27 mouse cellular contexts compared by ENCODE assay signal in genomic region chr3:88361612-88362313, GRCm38 (mm10). TPM values are rescaled to one million over a fixed set of nuclear protein-coding genes. Genes with fewer than 3 reads are reported as not detected.
DNase-seq lines count a peak whose midpoint lies in the region; ATAC-seq and TF ChIP-seq lines count a peak whose summit lies in the region.
"Had no signal": no experiment of that assay in that cellular context is flagged by ENCODE, and none has a peak within 500 bp of the region (broad histone marks: within the 10 kb centered on the region; RNA-seq: fewer than 3 reads in every experiment).

No protein-coding gene starts in this region.

- no peaks in the 10 kb centered on the region for H3K9me3 ChIP-seq in heart, embryonic 10.5 days
- no peaks in the 10 kb centered on the region for H3K9me3 ChIP-seq in liver, embryonic 11.5 days (ENCODE audit: control insufficient read depth, low read length)
- H3K9me3 ChIP-seq in liver, postnatal 0 days (ENCODE audit: low read length), result no peaks in the 10 kb centered on the region
- H3K9me3 ChIP-seq: forebrain, embryonic 15.5 days; kidney, embryonic 15.5 days; limb, embryonic 10.5 days; neural tube, embryonic 12.5 days had no signal

- H3K4me2 ChIP-seq in liver, embryonic 11.5 days, result no peak overlapping the region
- H3K4me2 ChIP-seq in liver, postnatal 0 days (ENCODE audit: low read depth, low read length), result no peak overlapping the region
- H3K4me2 ChIP-seq: forebrain, embryonic 15.5 days; heart, embryonic 11.5 days; hindbrain, embryonic 14.5 days; kidney, embryonic 15.5 days; neural tube, embryonic 12.5 days had no signal

- H3K4me3 ChIP-seq in heart, embryonic 10.5 days, result no peak overlapping the region
- no peak overlapping the region for H3K4me3 ChIP-seq in liver, embryonic 11.5 days (ENCODE audit: low read depth, low read length)
- H3K4me3 ChIP-seq in liver, postnatal 0 days (ENCODE audit: low read depth, low read length), result no peak overlapping the region
- H3K4me3 ChIP-seq in brown adipose tissue, adult 24 weeks (ENCODE audit: insufficient read depth, low read depth, low read length), result no peak overlapping the region
- H3K4me3 ChIP-seq in lung, adult 2 months (replicated peaks; ENCODE audit: extremely low read depth, low read depth, low read length), result no peak overlapping the region
- H3K4me3 ChIP-seq: forebrain, embryonic 15.5 days; kidney, embryonic 15.5 days; limb, embryonic 10.5 days; neural tube, embryonic 12.5 days had no signal

- intact Hi-C loops in heart, postnatal 14 days (cut with DNase I), result no loop called here

- H3K36me3 ChIP-seq in heart, embryonic 10.5 days, result peaks cover 62% of the 10 kb centered on the region
- peaks cover 48% of the 10 kb centered on the region for H3K36me3 ChIP-seq in liver, embryonic 11.5 days (ENCODE audit: control insufficient read depth, insufficient read depth, low read length)
- peaks cover 60% of the 10 kb centered on the region for H3K36me3 ChIP-seq in liver, postnatal 0 days (replicated peaks; ENCODE audit: insufficient read depth, low read length)

- no peak for TF ChIP-seq EP300 in liver, postnatal 0 days (IDR thresholded peaks at IDR 0.05; ENCODE audit: low read depth)

- peaks cover 22% of the 10 kb centered on the region for H3K27me3 ChIP-seq in heart, embryonic 10.5 days (ENCODE audit: insufficient read depth, poor library complexity, severe bottlenecking)
- peaks cover 21% of the 10 kb centered on the region for H3K27me3 ChIP-seq in liver, embryonic 11.5 days (replicated peaks; ENCODE audit: control insufficient read depth, insufficient read depth, low read length)
- peaks cover 14% of the 10 kb centered on the region for H3K27me3 ChIP-seq in liver, postnatal 0 days (ENCODE audit: insufficient read depth, low read length)

- TF ChIP-seq CTCF in liver, postnatal 0 days (IDR thresholded peaks at IDR 0.05; ENCODE audit: low read depth), result no peak
- TF ChIP-seq CTCF in lung, adult 2 months (IDR thresholded peaks at IDR 0.05; ENCODE audit: insufficient read depth, low read length), result no peak

- DNase-seq in cerebellum, adult 8-10 months, result no peak
- peak; percentile 68 for DNase-seq in heart, embryonic 10.5 days (ENCODE audit: low spot score)
- DNase-seq in heart, postnatal 14 days, result no peak
- DNase-seq in liver, embryonic 11.5 days (ENCODE audit: low spot score), result no peak
- no peak for DNase-seq in liver, postnatal 0 days
- no peak for DNase-seq in lung, adult 2 months
- DNase-seq: adrenal gland, adult 2 months; heart, postnatal 10 days; kidney, postnatal 4 days; lung, adult 18-20 months; right cerebral cortex, postnatal 14 days had no signal

- 0 out of 2 replicates have a peak, but pooled peaks have one; percentile 26 for ATAC-seq in cerebellum, adult (ENCODE audit: insufficient number of reproducible peaks, low FRiP score, low TSS enrichment)
- no peak for ATAC-seq in liver, embryonic 11.5 days (replicated peaks; ENCODE audit: low FRiP score)
- no peak for ATAC-seq in liver, postnatal 0 days
- ATAC-seq: forebrain, embryonic 15.5 days; intestine, postnatal 0 days had no signal

- no peak overlapping the region; the same call in none of the 2 replicates for H3K27ac ChIP-seq in heart, embryonic 10.5 days
- H3K27ac ChIP-seq in liver, embryonic 11.5 days (ENCODE audit: low read depth, low read length), result peak overlapping the region; percentile 76; the same call in 1 of the 2 replicates
- H3K27ac ChIP-seq in liver, postnatal 0 days (ENCODE audit: low read depth), result no peak overlapping the region
- 0 out of 2 replicates have a peak overlapping the region, but pooled peaks have one; percentile 15 for H3K27ac ChIP-seq in brown adipose tissue, adult 24 weeks (replicated peaks; ENCODE audit: low read depth, low read length)
- H3K27ac ChIP-seq: forebrain, embryonic 15.5 days; hindbrain, embryonic 14.5 days; kidney, embryonic 15.5 days; limb, embryonic 10.5 days; neural tube, embryonic 12.5 days had no signal

- WGBS in heart, embryonic 10.5 days, result 85% methylated on average over 2 of the region's 2 CpGs
- 82% methylated on average over 2 of the region's 2 CpGs for WGBS in liver, embryonic 11.5 days
- 81% methylated on average over 2 of the region's 2 CpGs for WGBS in liver, postnatal 0 days (ENCODE audit: insufficient replicate concordance)
- WGBS in lung, adult 2 months, result 84% methylated on average over 2 of the region's 2 CpGs

- H3K4me1 ChIP-seq in heart, embryonic 10.5 days, result peaks cover 66% of the 10 kb centered on the region
- peaks cover 36% of the 10 kb centered on the region for H3K4me1 ChIP-seq in liver, embryonic 11.5 days (replicated peaks; ENCODE audit: control insufficient read depth, insufficient read depth, low read length)
- peaks cover 22% of the 10 kb centered on the region for H3K4me1 ChIP-seq in liver, postnatal 0 days (ENCODE audit: insufficient read depth)
- peaks cover 2% of the 10 kb centered on the region; the same call in 1 of the 2 replicates for H3K4me1 ChIP-seq in brown adipose tissue, adult 24 weeks (ENCODE audit: control insufficient read depth, insufficient read depth, insufficient read length, low read length)
- H3K4me1 ChIP-seq in lung, adult 2 months (ENCODE audit: control insufficient read depth, insufficient read depth, low read length), result peaks cover 4% of the 10 kb centered on the region; the same call in 1 of the 2 replicates
- H3K4me1 ChIP-seq: forebrain, embryonic 15.5 days had no signal

- TF ChIP-seq POLR2A in lung, adult 2 months (IDR thresholded peaks at IDR 0.05; ENCODE audit: borderline replicate concordance, extremely low read depth, low read depth, low read length), result no peak

- no peak overlapping the region for H3K9ac ChIP-seq in liver, embryonic 11.5 days (ENCODE audit: low read depth, low read length)
- H3K9ac ChIP-seq in liver, postnatal 0 days (replicated peaks), result no peak overlapping the region
- H3K9ac ChIP-seq: forebrain, embryonic 15.5 days; hindbrain, embryonic 14.5 days; kidney, embryonic 15.5 days; neural tube, embryonic 12.5 days had no signal

RNA-seq across cellular contexts. Expression of gene Paqr6, which starts 2.6 kb away (rescaled TPM):
- polyA plus RNA-seq in heart, embryonic 10.5 days (2016; fragmentation: Nextera tagmentation; extraction: Ambion mirVana), result 1.7 and 2.2 TPM in 2 replicates
- total RNA-seq in heart, postnatal 14 days (2021), result under 1 TPM; 0.22 to 0.67 TPM
- 5.6 and 7.0 TPM in 2 replicates for polyA plus RNA-seq in liver, embryonic 11.5 days (2014; fragmentation: Nextera tagmentation; extraction: Ambion mirVana)
- polyA plus RNA-seq in liver, postnatal 0 days (2015; fragmentation: Nextera tagmentation; extraction: Ambion mirVana), result 1.7 and 2.0 TPM in 2 replicates
- polyA plus RNA-seq in brown adipose tissue, adult 24 weeks (2012; ENCODE audit: insufficient read depth, insufficient read length, missing spikeins), result 2.1 TPM in 2 replicates
- 19.1 and 29.1 TPM in 2 replicates for polyA plus RNA-seq in lung, adult 2 months (2012; rRNA removed)
- total RNA-seq: common myeloid progenitor, adult 5-6 weeks; megakaryocyte-erythroid progenitor cell, adult 5-6 weeks; monocyte, adult 5-6 weeks had no signal

RNA-seq across cellular contexts. Expression of gene Bglap3, which starts 10.8 kb away (rescaled TPM):
- 0.44 TPM in 1 of 2 replicates, not detected in the other for polyA plus RNA-seq in heart, embryonic 10.5 days (2016; fragmentation: Nextera tagmentation; extraction: Ambion mirVana)
- not detected for total RNA-seq in heart, postnatal 14 days (2021)
- 0.12 and 0.40 TPM in 2 replicates for polyA plus RNA-seq in liver, embryonic 11.5 days (2014; fragmentation: Nextera tagmentation; extraction: Ambion mirVana)
- 0.43 and 0.62 TPM in 2 replicates for polyA plus RNA-seq in liver, postnatal 0 days (2015; fragmentation: Nextera tagmentation; extraction: Ambion mirVana)
- not detected in 2 replicates for polyA plus RNA-seq in brown adipose tissue, adult 24 weeks (2012; ENCODE audit: insufficient read depth, insufficient read length, missing spikeins)
- polyA plus RNA-seq in lung, adult 2 months (2012; rRNA removed), result 0.20 and 23.9 TPM in 2 replicates
- total RNA-seq: common myeloid progenitor, adult 5-6 weeks; heart, postnatal 10 days; megakaryocyte-erythroid progenitor cell, adult 5-6 weeks; monocyte, adult 5-6 weeks had no signal
- polyA plus RNA-seq: adrenal gland, adult 2 months; forebrain, embryonic 15.5 days; heart, embryonic 11.5 days; neural tube, embryonic 12.5 days had no signal

RNA-seq across cellular contexts. Expression of gene Bglap2, which starts 16.7 kb away (rescaled TPM):
- polyA plus RNA-seq in heart, embryonic 10.5 days (2016; fragmentation: Nextera tagmentation; extraction: Ambion mirVana), result not detected in 2 replicates
- not detected for total RNA-seq in heart, postnatal 14 days (2021)
- polyA plus RNA-seq in liver, embryonic 11.5 days (2014; fragmentation: Nextera tagmentation; extraction: Ambion mirVana), result not detected in 2 replicates
- not detected in 2 replicates for polyA plus RNA-seq in liver, postnatal 0 days (2015; fragmentation: Nextera tagmentation; extraction: Ambion mirVana)
- not detected in 2 replicates for polyA plus RNA-seq in brown adipose tissue, adult 24 weeks (2012; ENCODE audit: insufficient read depth, insufficient read length, missing spikeins)
- polyA plus RNA-seq in lung, adult 2 months (2012; rRNA removed), result 23.0 TPM in 1 of 2 replicates, not detected in the other
- total RNA-seq: common myeloid progenitor, adult 5-6 weeks; heart, postnatal 10 days; megakaryocyte-erythroid progenitor cell, adult 5-6 weeks; monocyte, adult 5-6 weeks had no signal
- polyA plus RNA-seq: embryonic facial prominence, embryonic 11.5 days; forebrain, embryonic 15.5 days; gonadal fat pad, adult 2 months; heart, embryonic 11.5 days; hindbrain, embryonic 14.5 days; intestine, postnatal 0 days; kidney, embryonic 15.5 days; limb, embryonic 10.5 days; neural tube, embryonic 12.5 days had no signal

RNA-seq across cellular contexts. Expression of gene Bglap, which starts 22.5 kb away (rescaled TPM):
- polyA plus RNA-seq in heart, embryonic 10.5 days (2016; fragmentation: Nextera tagmentation; extraction: Ambion mirVana), result not detected in 2 replicates
- total RNA-seq in heart, postnatal 14 days (2021), result not detected
- polyA plus RNA-seq in liver, embryonic 11.5 days (2014; fragmentation: Nextera tagmentation; extraction: Ambion mirVana), result not detected in 2 replicates
- not detected in 2 replicates for polyA plus RNA-seq in liver, postnatal 0 days (2015; fragmentation: Nextera tagmentation; extraction: Ambion mirVana)
- polyA plus RNA-seq in brown adipose tissue, adult 24 weeks (2012; ENCODE audit: insufficient read depth, insufficient read length, missing spikeins), result not detected in 2 replicates
- not detected in 2 replicates for polyA plus RNA-seq in lung, adult 2 months (2012; rRNA removed)
- total RNA-seq: common myeloid progenitor, adult 5-6 weeks; heart, postnatal 10 days; left cerebral cortex, adult 18-20 months; monocyte, adult 5-6 weeks had no signal
- polyA plus RNA-seq: adrenal gland, adult 2 months; embryonic facial prominence, embryonic 11.5 days; forebrain, embryonic 15.5 days; gonadal fat pad, adult 2 months; heart, embryonic 11.5 days; hindbrain, embryonic 14.5 days; intestine, postnatal 0 days; kidney, embryonic 15.5 days; limb, embryonic 10.5 days; neural tube, embryonic 12.5 days; stomach, embryonic 16.5 days had no signal

RNA-seq across cellular contexts. Expression of gene Smg5, which starts 25.7 kb away (rescaled TPM):
- polyA plus RNA-seq in heart, embryonic 10.5 days (2016; fragmentation: Nextera tagmentation; extraction: Ambion mirVana), result 64.5 and 76.0 TPM in 2 replicates
- 10 to 100 TPM; 41.5 to 44.3 TPM for total RNA-seq in heart, postnatal 14 days (2021)
- 52.0 TPM in 2 replicates for polyA plus RNA-seq in liver, embryonic 11.5 days (2014; fragmentation: Nextera tagmentation; extraction: Ambion mirVana)
- 9.9 and 11.8 TPM in 2 replicates for polyA plus RNA-seq in liver, postnatal 0 days (2015; fragmentation: Nextera tagmentation; extraction: Ambion mirVana)
- 14.2 and 24.1 TPM in 2 replicates for polyA plus RNA-seq in brown adipose tissue, adult 24 weeks (2012; ENCODE audit: insufficient read depth, insufficient read length, missing spikeins)
- 48.4 and 63.7 TPM in 2 replicates for polyA plus RNA-seq in lung, adult 2 months (2012; rRNA removed)

Comparison
In these comparisons a context has a peak if more than half of its experiments do, and no peak if none do; other contexts are left out.
1. H3K27ac ChIP-seq: peak in liver, embryonic 11.5 days (single experiment) and brown adipose tissue, adult 24 weeks (single experiment); none in heart, embryonic 10.5 days (single experiment) and liver, postnatal 0 days (single experiment).